Mouse (Mus musculus) splenic B cell, adult 2 months (primary cell): ENCODE results near the gene Hcfc2.
A peak's percentile ranks its signal among the peaks of the same experiment; 100 is the strongest.

Experiments
- DNase-seq: peaks from one replicate; pipeline ENCODE4 v3.0.0-alpha.2; 2011; ENCODE audit warnings: low read depth, low spot score
- H3K27me3 ChIP-seq: 2 replicates; pipeline ENCODE4 v1.6.1; 2012; ENCODE audit warnings: mild to moderate bottlenecking, low read length, moderate library complexity, mixed read lengths; ENCODE audit not compliant: control insufficient read depth, poor library complexity, insufficient read depth, severe bottlenecking
- H3K36me3 ChIP-seq: 2 replicates; pipeline ENCODE4 v1.6.1; 2012; ENCODE audit warnings: mild to moderate bottlenecking, low read length, moderate library complexity, mixed read lengths; ENCODE audit not compliant: control insufficient read depth, poor library complexity, insufficient read depth, severe bottlenecking

Gene Hcfc2

DNA sequence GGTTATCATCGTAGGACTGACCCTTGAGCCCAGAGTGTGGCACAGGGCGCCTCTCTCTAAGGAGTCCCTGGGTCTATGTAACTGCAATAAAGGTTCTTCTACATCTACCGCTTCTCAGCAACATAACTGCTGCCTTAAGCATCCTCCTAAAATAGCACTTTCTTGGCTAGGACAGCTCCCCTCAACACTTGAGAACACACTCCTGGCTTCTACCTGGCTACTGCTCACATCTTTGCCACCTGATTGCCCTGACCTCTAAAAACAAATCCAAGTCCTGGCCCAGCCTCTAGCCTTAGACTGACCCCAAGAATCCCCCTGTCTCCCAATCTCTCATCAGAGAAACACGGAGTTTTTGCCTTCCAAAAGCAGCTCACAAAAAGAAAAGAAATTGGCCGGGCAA lies 78.9 kb downstream of the Hcfc2 start:
- 0 out of 2 replicates have a peak, but pooled peaks cover 1% of the 10 kb centered on the region for H3K27me3 ChIP-seq
- DNase-seq: no peak
- no peaks in the 10 kb centered on the region for H3K36me3 ChIP-seq

DNA sequence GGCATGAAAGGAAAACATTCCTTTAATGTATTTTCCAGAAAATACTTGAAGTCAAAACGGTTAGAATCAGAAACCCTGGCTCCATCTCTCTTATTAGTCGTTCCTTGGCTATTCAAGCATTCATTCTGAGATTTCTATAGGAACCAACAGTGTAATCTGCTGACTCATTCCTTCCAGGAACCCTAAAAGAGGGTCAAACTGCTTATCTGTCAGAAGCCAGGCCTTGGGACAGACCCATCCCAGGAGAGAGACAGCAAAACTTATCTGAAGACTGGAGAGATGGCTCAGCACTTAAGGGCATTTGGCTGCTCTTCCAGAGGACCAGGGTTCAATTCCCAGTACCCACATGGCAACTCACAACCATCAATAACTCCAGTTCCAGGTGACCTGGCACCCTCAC lies 81.1 kb downstream of the Hcfc2 start:
- 0 out of 2 replicates have a peak, but pooled peaks cover 1% of the 10 kb centered on the region for H3K27me3 ChIP-seq
- no peaks in the 10 kb centered on the region for H3K36me3 ChIP-seq
- DNase-seq: no peak

- DNase-seq: no peak
- no peaks in the 10 kb centered on the region for H3K36me3 ChIP-seq
- no peaks in the 10 kb centered on the region for H3K27me3 ChIP-seq
These were observed 81.9 kb downstream of the Hcfc2 start for GRCm38 (mm10) chr10:82777886-82778285.

GRCm38 (mm10) chr10:82778791-82779549 lies 83.0 kb downstream of the Hcfc2 start:
- DNase-seq: no peak
- Histone ChIP-seq H3K27me3 (no peaks in the 10 kb centered on the region), H3K36me3 (no peaks in the 10 kb centered on the region)

DNA sequence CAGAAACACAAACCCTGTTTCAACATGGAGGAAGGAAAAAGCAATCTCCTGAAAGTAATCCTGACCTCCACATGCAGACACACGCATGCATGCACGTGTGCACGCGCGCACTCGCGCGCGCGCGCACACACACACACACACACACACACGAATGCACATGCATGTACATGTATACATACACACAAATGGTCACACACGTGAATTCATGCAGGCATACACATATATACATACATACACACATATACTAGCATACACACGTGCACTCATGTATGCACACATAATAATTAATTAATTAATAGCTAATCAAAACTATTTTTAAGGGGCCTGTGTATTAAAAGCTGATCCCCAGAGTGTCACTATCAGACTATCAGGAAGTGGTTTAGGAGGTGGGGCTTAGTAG lies 83.9 kb downstream of the Hcfc2 start:
- no peak for DNase-seq
- Histone ChIP-seq H3K36me3 (no peaks in the 10 kb centered on the region), H3K27me3 (no peaks in the 10 kb centered on the region)

- no peaks in the 10 kb centered on the region for H3K27me3 ChIP-seq
- DNase-seq: peak; percentile 55
- no peaks in the 10 kb centered on the region for H3K36me3 ChIP-seq
These were observed 84.4 kb downstream of the Hcfc2 start for GRCm38 (mm10) chr10:82780322-82780721.

GRCm38 (mm10) chr10:82780816-82781215 lies 84.9 kb downstream of the Hcfc2 start:
- DNase-seq: no peak
- Histone ChIP-seq H3K36me3 (no peaks in the 10 kb centered on the region), H3K27me3 (no peaks in the 10 kb centered on the region)

DNA sequence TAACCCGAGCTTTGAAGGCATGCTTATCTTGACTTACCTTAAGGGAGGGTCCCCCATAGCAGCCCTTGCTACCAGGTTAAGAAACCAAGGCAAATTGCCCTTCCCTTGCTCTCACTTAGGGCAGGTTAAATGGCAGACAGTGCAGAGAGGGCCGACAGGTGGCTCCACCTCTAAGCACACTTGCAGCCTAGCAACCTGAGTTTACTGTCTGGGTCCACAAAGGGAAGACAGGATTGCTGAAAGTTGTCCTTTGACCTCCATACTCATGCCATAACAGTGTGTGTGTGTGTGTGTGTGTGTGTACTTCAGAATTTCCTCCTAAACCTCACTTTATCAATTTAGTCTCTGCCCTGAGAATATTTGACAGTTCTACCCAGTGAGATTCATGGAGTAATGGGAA lies 86.5 kb downstream of the Hcfc2 start:
- H3K27me3 ChIP-seq: no peaks in the 10 kb centered on the region
- H3K36me3 ChIP-seq: no peaks in the 10 kb centered on the region
- no peak for DNase-seq

GRCm38 (mm10) chr10:82789181-82789580 lies 93.2 kb downstream of the Hcfc2 start:
- no peaks in the 10 kb centered on the region for H3K27me3 ChIP-seq
- H3K36me3 ChIP-seq: no peaks in the 10 kb centered on the region
- no peak for DNase-seq

DNA sequence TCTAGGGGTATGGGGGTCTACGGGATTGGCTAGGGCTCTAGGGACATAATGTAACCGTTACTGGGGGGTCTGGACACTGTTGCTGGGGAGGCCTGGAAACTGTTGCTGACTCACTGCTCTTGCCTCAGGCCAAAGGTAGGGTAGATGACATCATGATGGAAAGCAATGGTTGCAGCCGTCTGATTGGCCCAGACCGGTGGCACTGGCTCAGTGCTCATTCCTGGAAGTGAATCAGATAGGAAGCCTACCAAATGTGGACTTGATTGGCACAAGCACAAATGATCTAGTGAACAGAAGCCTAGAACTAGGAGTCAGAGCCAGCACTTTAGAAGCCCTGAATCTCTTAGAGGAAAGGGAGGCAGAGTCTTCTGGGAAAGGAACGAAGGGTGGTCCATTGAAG lies 94.5 kb downstream of the Hcfc2 start:
- no peaks in the 10 kb centered on the region for H3K36me3 ChIP-seq
- no peaks in the 10 kb centered on the region for H3K27me3 ChIP-seq
- DNase-seq: no peak

DNA sequence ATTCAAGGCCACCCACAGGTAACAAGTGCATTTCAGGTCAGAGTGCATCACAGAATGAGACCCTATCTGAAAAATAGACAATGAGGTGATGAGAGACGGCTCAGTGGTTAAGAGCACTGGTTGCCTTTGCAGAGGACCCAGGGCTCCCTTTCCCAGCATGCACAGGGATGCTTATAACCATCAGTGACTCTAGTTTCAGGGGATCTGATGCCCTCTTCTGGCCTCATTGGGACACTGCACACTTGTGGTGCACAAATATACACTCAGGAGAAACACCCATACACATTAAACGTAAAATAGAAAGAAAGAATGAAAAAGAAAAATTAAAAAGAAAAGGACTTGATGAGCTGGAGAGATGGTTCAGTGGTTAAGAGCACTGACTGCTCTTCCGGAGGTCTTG lies 95.8 kb downstream of the Hcfc2 start:
- Histone ChIP-seq H3K36me3 (no peaks in the 10 kb centered on the region), H3K27me3 (no peaks in the 10 kb centered on the region)
- no peak for DNase-seq
